Mouse (Mus musculus) ES-Bruce4 (cell line): Measurements from ENCODE around the gene Gsap. TPM values are rescaled to one million over a fixed set of nuclear protein-coding genes. Genes with fewer than 3 reads are reported as not detected.
"Not testable (repeated sequence)": the region's sequence is repeated elsewhere in the genome, so short reads cannot be mapped to it uniquely, and the experiment has no call there.

ENCODE experiments used
- H3K27ac ChIP-seq: 2 replicates; pipeline ENCODE4 v1.5.1; 2012; ENCODE audit warnings: low read length, inconsistent platforms; ENCODE audit not compliant: insufficient read depth
- H3K27me3 ChIP-seq: 2 replicates; pipeline ENCODE4 v1.6.1; 2012; ENCODE audit warnings: mild to moderate bottlenecking, low read length, inconsistent platforms; ENCODE audit not compliant: control insufficient read depth, poor library complexity, insufficient read depth, severe bottlenecking
- H3K36me3 ChIP-seq: 2 replicates; pipeline ENCODE4 v1.6.1; 2012; ENCODE audit warnings: inconsistent platforms, mild to moderate bottlenecking, low read length, moderate library complexity; ENCODE audit not compliant: control insufficient read depth, poor library complexity, insufficient read depth, severe bottlenecking
- H3K4me1 ChIP-seq: one replicate; pipeline ENCODE4 v1.8.1; 2011; ENCODE audit warnings: low read length; ENCODE audit not compliant: control insufficient read depth, insufficient read depth
- H3K4me3 ChIP-seq: 2 replicates; pipeline ENCODE4 v1.5.1; 2011; ENCODE audit warnings: low read depth, mild to moderate bottlenecking, low read length
- H3K9ac ChIP-seq: 2 replicates; pipeline ENCODE4 v1.6.1; 2012; ENCODE audit warnings: low read depth, mild to moderate bottlenecking, inconsistent platforms; ENCODE audit not compliant: poor library complexity, severe bottlenecking
- H3K9me3 ChIP-seq: replicated peaks from 2 replicates; pipeline ENCODE4 v1.6.1; 2012; ENCODE audit warnings: mild to moderate bottlenecking, low read length, inconsistent platforms; ENCODE audit not compliant: control insufficient read depth, poor library complexity, insufficient read depth, severe bottlenecking
- CTCF ChIP-seq: IDR thresholded peaks from one replicate; pipeline ENCODE4 v1.8.1; 2011; ENCODE audit warnings: low read depth, low read length
- EP300 ChIP-seq: IDR thresholded peaks from 2 replicates; pipeline ENCODE4 v1.6.1; 2011; ENCODE audit warnings: low read depth, low read length; ENCODE audit not compliant: insufficient read depth
- POLR2A ChIP-seq: IDR thresholded peaks from one replicate; pipeline ENCODE4 v1.8.1; 2011; ENCODE audit warnings: low read length; ENCODE audit not compliant: insufficient read depth
- polyA plus RNA-seq: library from polyadenylated mRNA; stranded (reverse); fragments of >200 nt; gene quantifications from 2 replicates; pipeline ENCODE4 v1.2.4, GENCODE M21; 2011; ENCODE audit warnings: low read depth; ENCODE audit not compliant: missing spikeins, insufficient read depth, insufficient read length

Gene Gsap
- polyA plus RNA-seq, 1 experiment = 8.9 TPM

DNA sequence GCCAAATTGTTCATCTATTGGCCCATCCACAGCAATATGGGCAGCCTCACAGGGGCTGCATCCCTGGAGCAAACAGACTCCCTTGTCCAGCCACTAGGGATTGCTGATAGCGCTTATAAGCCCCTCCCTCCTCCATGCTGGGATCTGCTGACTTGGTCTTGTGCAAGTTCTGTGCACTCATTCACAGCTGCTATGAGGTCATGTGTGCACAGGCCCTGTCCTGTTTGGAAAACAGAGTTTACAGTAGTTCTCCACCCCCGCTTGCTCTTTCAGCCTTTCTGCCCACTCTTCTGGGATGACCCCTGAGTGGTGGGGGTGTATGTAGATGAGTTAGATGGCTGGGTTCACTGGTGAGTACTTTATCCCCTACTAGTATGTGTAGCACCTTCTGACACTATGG is 81.0 kb downstream of the Gsap start:
- H3K4me3 ChIP-seq = no peak overlapping the region
- TF ChIP-seq POLR2A (no peak), CTCF (no peak), EP300 (no peak)
- H3K27ac ChIP-seq = no peak overlapping the region
- no peaks in the 10 kb centered on the region for H3K36me3 ChIP-seq
- H3K9ac ChIP-seq = no peak overlapping the region
- no peaks in the 10 kb centered on the region for H3K9me3 ChIP-seq
- H3K4me1 ChIP-seq = no peaks in the 10 kb centered on the region
- H3K27me3 ChIP-seq = no peaks in the 10 kb centered on the region; the same call in 1 of the 2 replicates

GRCm38 (mm10) chr5:21269446-21269845 is 83.4 kb downstream of the Gsap start:
- no peak for TF ChIP-seq CTCF
- TF ChIP-seq EP300 = no peak
- no peak for TF ChIP-seq POLR2A
- no peak overlapping the region for H3K9ac ChIP-seq
- H3K4me3 ChIP-seq = no peak overlapping the region
- no peaks in the 10 kb centered on the region; the same call in 1 of the 2 replicates for H3K27me3 ChIP-seq
- H3K27ac ChIP-seq = no peak overlapping the region
- no peaks in the 10 kb centered on the region for H3K9me3 ChIP-seq
- no peaks in the 10 kb centered on the region for H3K36me3 ChIP-seq
- no peaks in the 10 kb centered on the region for H3K4me1 ChIP-seq

DNA sequence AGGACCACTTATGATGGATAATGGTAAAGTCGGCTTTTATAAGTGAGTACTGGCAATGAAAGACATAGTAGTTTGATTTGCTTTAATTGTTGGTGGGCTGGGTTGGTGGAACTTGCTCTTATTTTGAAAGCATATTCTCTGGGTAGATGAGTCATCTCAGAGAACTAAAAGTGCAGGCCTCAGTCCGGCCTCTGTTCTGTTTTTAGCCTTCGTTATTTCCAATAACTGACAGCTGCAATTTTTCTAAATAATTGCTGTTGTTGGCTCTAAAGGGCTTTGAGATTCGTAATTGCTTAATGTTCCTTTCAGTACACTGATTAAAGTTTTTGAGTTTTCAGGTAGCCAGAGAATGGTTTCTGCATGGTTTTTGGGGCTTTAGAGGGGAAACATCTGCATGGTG is 84.7 kb downstream of the Gsap start:
- H3K4me3 ChIP-seq = no peak overlapping the region
- TF ChIP-seq POLR2A (no peak), CTCF (no peak), EP300 (no peak)
- H3K27ac ChIP-seq = no peak overlapping the region
- no peak overlapping the region for H3K9ac ChIP-seq
- no peaks in the 10 kb centered on the region for H3K9me3 ChIP-seq
- H3K36me3 ChIP-seq = no peaks in the 10 kb centered on the region
- no peaks in the 10 kb centered on the region; the same call in 1 of the 2 replicates for H3K27me3 ChIP-seq
- no peaks in the 10 kb centered on the region for H3K4me1 ChIP-seq

DNA sequence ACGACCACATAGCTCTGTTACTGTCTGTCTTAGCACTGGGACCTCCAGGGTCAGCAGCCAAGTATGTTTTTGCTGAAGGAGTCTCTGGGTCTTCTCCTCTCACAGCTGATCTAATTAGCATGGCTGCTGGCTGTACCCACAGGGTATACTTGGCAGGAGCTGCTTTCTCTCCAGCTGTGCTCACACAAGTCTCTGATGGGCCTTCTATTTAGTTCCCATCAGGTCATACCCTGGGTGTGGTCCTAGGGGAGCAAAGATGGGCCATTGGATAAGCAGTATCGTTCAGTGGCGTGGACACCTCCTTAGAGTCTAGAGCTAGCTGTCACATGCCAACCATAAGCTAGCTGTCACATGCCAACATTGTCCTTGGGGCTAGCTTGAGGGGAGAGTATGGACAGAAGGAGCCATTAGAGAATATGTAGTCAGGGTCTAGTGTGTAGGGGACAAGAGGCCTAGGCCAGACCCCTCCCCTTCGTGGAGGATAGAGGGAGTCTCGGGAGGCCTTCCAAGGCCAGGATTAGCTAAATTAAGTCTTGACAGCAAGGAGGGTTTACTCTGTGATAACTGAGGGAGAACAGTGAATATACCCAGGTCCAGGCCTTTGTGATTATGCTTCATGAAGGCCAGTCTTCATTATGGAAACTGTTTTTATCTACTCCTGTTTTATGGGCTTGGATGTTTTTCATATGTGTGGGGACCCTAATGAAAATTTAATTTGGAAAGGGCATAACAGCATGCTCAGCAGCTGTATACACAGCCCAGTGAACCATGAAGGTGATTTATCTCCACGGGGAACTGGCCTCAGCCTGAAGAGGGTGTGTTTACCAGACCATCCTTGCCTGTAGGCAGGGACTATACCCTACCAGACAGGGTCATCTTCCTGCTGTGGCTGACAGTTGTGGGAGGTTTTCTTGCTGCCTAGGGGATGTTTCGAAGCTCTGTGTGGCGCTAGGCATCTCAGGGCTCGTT is 85.6 kb downstream of the Gsap start:
- H3K4me1 ChIP-seq = no peaks in the 10 kb centered on the region
- H3K4me3 ChIP-seq = no peak overlapping the region
- H3K36me3 ChIP-seq = no peaks in the 10 kb centered on the region
- no peak overlapping the region for H3K9ac ChIP-seq
- H3K9me3 ChIP-seq = no peaks in the 10 kb centered on the region
- no peak overlapping the region for H3K27ac ChIP-seq
- TF ChIP-seq POLR2A (no peak), CTCF (no peak), EP300 (no peak)
- no peaks in the 10 kb centered on the region; the same call in 1 of the 2 replicates for H3K27me3 ChIP-seq

GRCm38 (mm10) chr5:21277685-21278084 is 91.6 kb downstream of the Gsap start:
- H3K4me1 ChIP-seq, H3K9ac ChIP-seq, H3K27me3 ChIP-seq, H3K4me3 ChIP-seq, H3K27ac ChIP-seq, H3K9me3 ChIP-seq, H3K36me3 ChIP-seq: not testable (repeated sequence)

GRCm38 (mm10) chr5:21283356-21284062 is 97.5 kb downstream of the Gsap start:
- no peaks in the 10 kb centered on the region for H3K4me1 ChIP-seq
- H3K9ac ChIP-seq = no peak overlapping the region
- H3K27me3 ChIP-seq = no peaks in the 10 kb centered on the region
- TF ChIP-seq POLR2A (no peak), EP300 (no peak), CTCF (no peak)
- no peaks in the 10 kb centered on the region for H3K36me3 ChIP-seq
- H3K4me3 ChIP-seq = no peak overlapping the region
- H3K27ac ChIP-seq = no peak overlapping the region
- no peaks in the 10 kb centered on the region for H3K9me3 ChIP-seq
